In genomic region chr2:160793117-160793516, GRCm38 (mm10) we compare ENCODE assay signal across 10 mouse cellular contexts.
A peak's percentile ranks its signal among the peaks of the same experiment; 100 is the strongest.
DNase-seq lines count a peak whose midpoint lies in the region; ATAC-seq and TF ChIP-seq lines count a peak whose summit lies in the region.
"Had no signal": no experiment of that assay in that cellular context is flagged by ENCODE, and none has a peak within 500 bp of the region (broad histone marks: within the 10 kb centered on the region; RNA-seq: fewer than 3 reads in every experiment).

No protein-coding gene starts in this region.

- no peaks in the 10 kb centered on the region for H3K27me3 ChIP-seq in midbrain, postnatal 0 days (ENCODE audit: insufficient read depth, low read length)
- H3K27me3 ChIP-seq in midbrain, embryonic 10.5 days (ENCODE audit: low read depth, poor library complexity, severe bottlenecking), result no peaks in the 10 kb centered on the region
- H3K27me3 ChIP-seq in midbrain, embryonic 13.5 days, result no peaks in the 10 kb centered on the region

- H3K36me3 ChIP-seq in midbrain, postnatal 0 days (ENCODE audit: insufficient read depth, low read length), result no peaks in the 10 kb centered on the region
- no peaks in the 10 kb centered on the region for H3K36me3 ChIP-seq in midbrain, embryonic 10.5 days
- H3K36me3 ChIP-seq in midbrain, embryonic 13.5 days, result no peaks in the 10 kb centered on the region

- no peak overlapping the region for H3K9ac ChIP-seq in midbrain, postnatal 0 days (replicated peaks; ENCODE audit: low read length, poor library complexity, severe bottlenecking)
- H3K9ac ChIP-seq in midbrain, embryonic 13.5 days (replicated peaks), result no peak overlapping the region

- ATAC-seq in midbrain, postnatal 0 days (ENCODE audit: low FRiP score), result no peak
- peak; percentile 39; the same call in 1 of the 2 replicates for ATAC-seq in neutrophil, adult 5-6 weeks (ENCODE audit: extremely low read depth, insufficient number of reproducible peaks, low FRiP score, poor library complexity, severe bottlenecking)
- no peak for ATAC-seq in midbrain, embryonic 13.5 days

- no peak overlapping the region for H3K4me2 ChIP-seq in midbrain, postnatal 0 days (ENCODE audit: low read depth, low read length, poor library complexity, severe bottlenecking)
- no peak overlapping the region for H3K4me2 ChIP-seq in midbrain, embryonic 13.5 days (replicated peaks)

- WGBS in midbrain, postnatal 0 days, result 85% methylated on average over 2 of the region's 2 CpGs
- WGBS in midbrain, embryonic 10.5 days, result 79% methylated on average over 2 of the region's 2 CpGs
- 81% methylated on average over 2 of the region's 2 CpGs for WGBS in midbrain, embryonic 13.5 days

- peak; percentile 55 for TF ChIP-seq CTCF in midbrain, postnatal 0 days (IDR thresholded peaks at IDR 0.05)

- intact Hi-C loops in heart, postnatal 36 days (cut with DNase I), result loop anchor here (2.0 kb wide), 1 partner anchor 62 kb away; the partner anchor contains the start of gene Plcg1

- no peaks in the 10 kb centered on the region for H3K9me3 ChIP-seq in midbrain, postnatal 0 days (ENCODE audit: low read length)
- H3K9me3 ChIP-seq in midbrain, embryonic 10.5 days (replicated peaks), result no peaks in the 10 kb centered on the region
- H3K9me3 ChIP-seq in midbrain, embryonic 13.5 days, result no peaks in the 10 kb centered on the region

- H3K27ac ChIP-seq in midbrain, postnatal 0 days (ENCODE audit: low read depth, low read length), result no peak overlapping the region
- no peak overlapping the region for H3K27ac ChIP-seq in midbrain, embryonic 10.5 days (replicated peaks)
- no peak overlapping the region for H3K27ac ChIP-seq in midbrain, embryonic 13.5 days

- H3K4me1 ChIP-seq in midbrain, postnatal 0 days (ENCODE audit: insufficient read depth, low read length), result no peaks in the 10 kb centered on the region
- no peaks in the 10 kb centered on the region for H3K4me1 ChIP-seq in midbrain, embryonic 10.5 days
- no peaks in the 10 kb centered on the region for H3K4me1 ChIP-seq in midbrain, embryonic 13.5 days (replicated peaks)

- peak; percentile 46 for DNase-seq in heart, adult 8-10 months (ENCODE audit: low spot score)
- no peak for DNase-seq in heart, postnatal 36 days
- DNase-seq in midbrain, postnatal 0 days (ENCODE audit: low spot score), result no peak
- DNase-seq in midbrain, embryonic 10.5 days (ENCODE audit: low spot score), result no peak
- DNase-seq in adipocyte (ENCODE audit: low spot score), result peak; percentile 45
- no peak for DNase-seq in adrenal gland, adult 18-20 months (ENCODE audit: low spot score in 2 of 2)
- DNase-seq: adrenal gland, adult 2 months; kidney, postnatal 36 days had no signal

- H3K4me3 ChIP-seq in midbrain, postnatal 0 days (ENCODE audit: low read depth, low read length), result no peak overlapping the region
- H3K4me3 ChIP-seq in midbrain, embryonic 10.5 days, result no peak overlapping the region
- no peak overlapping the region for H3K4me3 ChIP-seq in midbrain, embryonic 13.5 days (replicated peaks)

Comparison
In these comparisons a context has a peak if more than half of its experiments do, and no peak if none do; other contexts are left out.
1. DNase-seq: peak in heart, adult 8-10 months (single experiment) and adipocyte (single experiment); none in heart, postnatal 36 days (0 of 2), midbrain, postnatal 0 days (single experiment), midbrain, embryonic 10.5 days (single experiment) and adrenal gland, adult 18-20 months (0 of 2).